Mouse (Mus musculus) MEL (cell line): Measurements from ENCODE around the gene Nenf. TPM values are rescaled to one million over a fixed set of nuclear protein-coding genes. Genes with fewer than 3 reads are reported as not detected.
A peak's percentile ranks its signal among the peaks of the same experiment; 100 is the strongest.

Experiments used
- DNase-seq: peaks from one replicate; pipeline ENCODE4 v3.0.0; 2011; ENCODE audit warnings: low read depth, low spot score
- H3K27ac ChIP-seq: 2 replicates; pipeline ENCODE4 v1.5.1; 2012; ENCODE audit warnings: low read depth, mild to moderate bottlenecking, control low read depth, low read length, moderate library complexity; ENCODE audit not compliant: control insufficient read depth
- H3K27me3 ChIP-seq, 2 experiments: fragments of 150-350 bp in 1 of 2; sonication (generic) in 1 of 2; 2 replicates each; pipeline ENCODE4 v1.6.1; 2012; ENCODE audit warnings: low read length in 2 of 2, mild to moderate bottlenecking in 2 of 2, improper control_type of control experiment in 1 of 2, moderate library complexity in 1 of 2; ENCODE audit not compliant: insufficient read depth in 2 of 2, control insufficient read depth in 1 of 2
- H3K36me3 ChIP-seq, 2 experiments: 2 replicates each; pipeline ENCODE4 v1.6.1; 2012 to 2014; ENCODE audit warnings: low read length in 2 of 2, improper control_type of control experiment in 1 of 2, inconsistent platforms in 1 of 2, mild to moderate bottlenecking in 1 of 2; ENCODE audit not compliant: insufficient read depth in 2 of 2, control insufficient read depth in 1 of 2
- H3K4me1 ChIP-seq, 2 experiments: fragments of 150-350 bp in 1 of 2; sonication (generic) in 1 of 2; 2 replicates each; pipeline ENCODE4 v1.6.1; 2012; ENCODE audit warnings: low read length in 2 of 2, improper control_type of control experiment in 1 of 2, mild to moderate bottlenecking in 1 of 2; ENCODE audit not compliant: insufficient read depth in 2 of 2, control insufficient read depth in 1 of 2
- H3K4me3 ChIP-seq, 2 experiments: fragments of 150-350 bp in 1 of 2; sonication (generic) in 1 of 2; 2 replicates each; pipeline ENCODE4 v1.5.1; 2012; ENCODE audit warnings: low read depth in 2 of 2, low read length in 2 of 2, mild to moderate bottlenecking in 2 of 2, moderate library complexity in 2 of 2, control low read depth in 1 of 2, improper control_type of control experiment in 1 of 2; ENCODE audit not compliant: control insufficient read depth in 1 of 2, insufficient read depth in 1 of 2
- H3K79me2 ChIP-seq: 2 replicates; pipeline ENCODE4 v1.6.1; 2012; ENCODE audit warnings: mild to moderate bottlenecking, low read length, moderate library complexity; ENCODE audit not compliant: control insufficient read depth, poor library complexity, insufficient read depth
- H3K9ac ChIP-seq: 2 replicates; pipeline ENCODE4 v1.6.1; 2012; ENCODE audit warnings: low read depth, mild to moderate bottlenecking, control low read depth, low read length, moderate library complexity; ENCODE audit not compliant: control insufficient read depth, poor library complexity, severe bottlenecking
- H3K9me3 ChIP-seq: fragments of 150-350 bp; sonication (generic); replicated peaks from 2 replicates; pipeline ENCODE4 v1.6.1; 2012; ENCODE audit warnings: mild to moderate bottlenecking, low read length, improper control_type of control experiment, moderate library complexity; ENCODE audit not compliant: insufficient read depth
- BHLHE40 ChIP-seq: IDR thresholded peaks from 2 replicates; pipeline ENCODE4 v1.6.1; 2012; ENCODE audit warnings: low read depth, mild to moderate bottlenecking, inconsistent platforms, low read length, improper control_type of control experiment, borderline replicate concordance
- CHD1 ChIP-seq: IDR thresholded peaks from 2 replicates; pipeline ENCODE4 v1.6.1; 2012; ENCODE audit warnings: low read depth, mild to moderate bottlenecking, inconsistent platforms, low read length, improper control_type of control experiment
- CHD2 ChIP-seq: IDR thresholded peaks from 2 replicates; pipeline ENCODE4 v1.6.1; 2011; ENCODE audit warnings: low read length, improper control_type of control experiment
- E2F4 ChIP-seq: IDR thresholded peaks from 2 replicates; pipeline ENCODE4 v1.6.1; 2011; ENCODE audit warnings: low read depth, low read length, improper control_type of control experiment, borderline replicate concordance
- EP300 ChIP-seq, 2 experiments: IDR thresholded peaks; 2 replicates each; pipeline ENCODE4 v1.6.1; 2011; ENCODE audit warnings: improper control_type of control experiment in 2 of 2, low read length in 2 of 2, low read depth in 1 of 2, mild to moderate bottlenecking in 1 of 2
- GABPA ChIP-seq: IDR thresholded peaks from 2 replicates; pipeline ENCODE4 v1.6.1; 2012; ENCODE audit warnings: low read depth, mild to moderate bottlenecking, inconsistent platforms, low read length, improper control_type of control experiment, moderate library complexity
- GATA1 ChIP-seq: IDR thresholded peaks from 2 replicates; pipeline ENCODE4 v1.6.1; 2011; ENCODE audit warnings: low read depth, low read length, improper control_type of control experiment
- JUND ChIP-seq: IDR thresholded peaks from 2 replicates; pipeline ENCODE4 v1.6.1; 2011; ENCODE audit warnings: low read depth, mild to moderate bottlenecking, improper control_type of control experiment, low read length
- KAT2A ChIP-seq: conservative IDR thresholded peaks from 2 replicates; pipeline ENCODE4 v1.6.1; 2012; ENCODE audit warnings: low read depth, low read length, improper control_type of control experiment, inconsistent platforms
- MAX ChIP-seq: IDR thresholded peaks from 2 replicates; pipeline ENCODE4 v1.6.1; 2011; ENCODE audit warnings: low read length, improper control_type of control experiment
- MAZ ChIP-seq: IDR thresholded peaks from 2 replicates; pipeline ENCODE4 v1.6.1; 2012; ENCODE audit warnings: low read depth, mild to moderate bottlenecking, inconsistent platforms, low read length, improper control_type of control experiment
- MEF2A ChIP-seq: IDR thresholded peaks from 2 replicates; pipeline ENCODE4 v1.6.1; 2014; ENCODE audit warnings: low read depth, mild to moderate bottlenecking, inconsistent platforms, low read length, improper control_type of control experiment; ENCODE audit not compliant: poor library complexity, insufficient replicate concordance, severe bottlenecking; ENCODE audit errors: extremely low read depth
- MXI1 ChIP-seq: IDR thresholded peaks from 2 replicates; pipeline ENCODE4 v1.6.1; 2011; ENCODE audit warnings: mild to moderate bottlenecking, low read depth, low read length, improper control_type of control experiment
- MYC ChIP-seq: IDR thresholded peaks from 2 replicates; pipeline ENCODE4 v1.6.1; 2011; ENCODE audit warnings: low read depth, mild to moderate bottlenecking, low read length, improper control_type of control experiment, moderate library complexity
- POLR2A ChIP-seq, 2 experiments: IDR thresholded peaks; 2 replicates each; pipeline ENCODE4 v1.6.1; 2011 to 2012; ENCODE audit warnings: low read length in 2 of 2, mild to moderate bottlenecking in 2 of 2, control low read depth in 1 of 2, improper control_type of control experiment in 1 of 2, low read depth in 1 of 2, moderate library complexity in 1 of 2; ENCODE audit not compliant: control insufficient read depth in 1 of 2, insufficient read depth in 1 of 2, poor library complexity in 1 of 2
- RAD21 ChIP-seq: IDR thresholded peaks from 2 replicates; pipeline ENCODE4 v1.6.1; 2011; ENCODE audit warnings: mild to moderate bottlenecking, low read depth, low read length, improper control_type of control experiment
- SIN3A ChIP-seq: IDR thresholded peaks from 2 replicates; pipeline ENCODE4 v1.6.1; 2012; ENCODE audit warnings: low read length, improper control_type of control experiment, inconsistent platforms
- SMC3 ChIP-seq: IDR thresholded peaks from 2 replicates; pipeline ENCODE4 v1.6.1; 2011; ENCODE audit warnings: low read depth, low read length, improper control_type of control experiment
- TAL1 ChIP-seq: IDR thresholded peaks from 2 replicates; pipeline ENCODE4 v1.6.1; 2012; ENCODE audit warnings: mild to moderate bottlenecking, inconsistent platforms, low read length, moderate library complexity, mixed read lengths
- UBTF ChIP-seq: IDR thresholded peaks from 2 replicates; pipeline ENCODE4 v1.6.1; 2012; ENCODE audit warnings: low read depth, mild to moderate bottlenecking, inconsistent platforms, low read length, improper control_type of control experiment, moderate library complexity, borderline replicate concordance; ENCODE audit not compliant: insufficient read depth
- USF1 ChIP-seq: IDR thresholded peaks from 2 replicates; pipeline ENCODE4 v1.6.1; 2014; ENCODE audit warnings: low read depth, mild to moderate bottlenecking, inconsistent platforms, low read length, improper control_type of control experiment, moderate library complexity
- USF2 ChIP-seq, 2 experiments: IDR thresholded peaks; 2 replicates each; pipeline ENCODE4 v1.6.1; 2011 to 2012; ENCODE audit warnings: improper control_type of control experiment in 2 of 2, low read length in 2 of 2, borderline replicate concordance in 1 of 2, inconsistent platforms in 1 of 2, low read depth in 1 of 2, mild to moderate bottlenecking in 1 of 2; ENCODE audit not compliant: insufficient read depth in 1 of 2
- ZC3H11A ChIP-seq: IDR thresholded peaks from 2 replicates; pipeline ENCODE4 v1.6.1; 2012; ENCODE audit warnings: low read depth, mild to moderate bottlenecking, inconsistent platforms, low read length, improper control_type of control experiment
- ZNF384 ChIP-seq: IDR thresholded peaks from 2 replicates; pipeline ENCODE4 v1.6.1; 2012; ENCODE audit warnings: low read depth, mild to moderate bottlenecking, inconsistent platforms, low read length, improper control_type of control experiment
- polyA plus RNA-seq, 2 experiments: library from polyadenylated mRNA; stranded (reverse) in 1 of 2; unstranded in 1 of 2; fragments of >175 nt in 1 of 2; fragments of >200 nt in 1 of 2; gene quantifications; 2 replicates each; pipeline versions ENCODE4 v1.2.1 to v1.2.4; 2012; ENCODE audit warnings: low replicate concordance in 2 of 2, low read depth in 1 of 2; ENCODE audit not compliant: insufficient read length in 2 of 2, insufficient read depth in 1 of 2, missing spikeins in 1 of 2
- total RNA-seq: library from RNA; depleted of rRNA; stranded (reverse); fragments of 300-350 nt; gene quantifications from 2 replicates; pipeline ENCODE4 v1.2.3, GENCODE M21; 2012

The Nenf gene
- total and polyA plus RNA-seq, 3 experiments, result 49.4 to 53.2 TPM; not detected in 1

DNA sequence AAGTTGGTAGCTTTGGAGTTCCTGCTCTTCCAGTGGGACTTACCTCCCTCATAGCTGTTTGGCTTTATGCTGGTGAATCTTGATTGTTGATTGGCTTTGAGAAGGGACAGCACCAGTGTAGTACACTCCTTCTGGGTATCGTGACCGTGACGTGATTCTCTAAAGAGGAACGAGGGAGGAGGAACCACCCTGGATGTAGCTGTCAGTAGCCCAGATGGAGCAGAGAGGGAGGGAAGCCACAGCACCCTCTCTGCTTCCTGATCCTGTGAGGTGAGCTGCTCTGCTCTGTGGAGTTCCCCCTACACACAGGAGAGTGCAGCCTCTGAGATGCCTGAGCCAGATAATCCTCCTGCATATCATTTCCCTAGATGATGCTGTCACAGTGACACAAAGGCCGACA, 16.5 kb upstream of the Nenf start:
- H3K36me3 ChIP-seq, result peaks cover 0 to 11% of the 10 kb centered on the region in 2 experiments; a peak in 2 of 4 replicates
- no peaks in the 10 kb centered on the region for H3K27me3 ChIP-seq
- TF ChIP-seq MYC, result no peak
- no peak for TF ChIP-seq BHLHE40
- TF ChIP-seq ZNF384, result no peak
- no peak for TF ChIP-seq ZC3H11A
- no peak for TF ChIP-seq E2F4
- no peak for TF ChIP-seq KAT2A
- no peak for TF ChIP-seq GABPA
- TF ChIP-seq JUND, result no peak
- no peak for TF ChIP-seq SMC3
- no peak for TF ChIP-seq GATA1
- TF ChIP-seq RAD21, result no peak
- TF ChIP-seq POLR2A (IDR thresholded peaks at IDR 0.05; ENCODE audit: control insufficient read depth in 1 of 2, insufficient read depth in 1 of 2, low read depth in 1 of 2, low read length in 2 of 2, poor library complexity in 1 of 2), result no peak
- no peak for TF ChIP-seq MAZ
- no peak overlapping the region for H3K27ac ChIP-seq
- peak; percentile 30 for DNase-seq
- no peak overlapping the region for H3K9ac ChIP-seq
- no peak overlapping the region for H3K4me3 ChIP-seq
- H3K9me3 ChIP-seq, result no peaks in the 10 kb centered on the region
- H3K4me1 ChIP-seq, result no peaks in the 10 kb centered on the region
- H3K79me2 ChIP-seq, result no peaks in the 10 kb centered on the region

DNA sequence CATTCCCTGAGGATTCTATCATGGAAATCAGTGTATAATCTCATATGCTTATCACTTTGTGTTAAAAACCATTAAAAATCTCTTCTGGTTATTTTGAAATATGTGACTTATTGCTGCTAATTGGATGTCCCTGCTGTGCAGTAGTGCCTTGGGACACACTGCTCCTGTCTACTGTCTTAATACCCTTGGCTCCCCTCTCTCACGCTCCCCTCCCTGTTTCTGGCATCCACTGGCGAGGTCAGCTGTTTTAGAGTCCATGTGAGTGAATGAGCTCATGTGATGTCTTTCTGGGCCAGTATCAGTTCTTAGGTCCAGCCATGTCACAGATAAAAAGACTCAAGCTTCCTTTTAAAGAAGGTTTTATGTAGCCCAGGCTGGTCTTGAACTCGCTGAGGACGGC, 12.4 kb upstream of the Nenf start:
- Histone ChIP-seq H3K9me3 (no peaks in the 10 kb centered on the region), H3K4me1 (peaks cover 8 to 23% of the 10 kb centered on the region in 2 experiments), H3K79me2 (peaks cover 18% of the 10 kb centered on the region)
- TF ChIP-seq MEF2A, result no peak
- TF ChIP-seq, all 39 proteins: peak for 0
- Histone ChIP-seq H3K27ac (no peak overlapping the region), H3K27me3 (no peaks in the 10 kb centered on the region), H3K36me3 (peaks cover 9 to 16% of the 10 kb centered on the region in 2 experiments), H3K9ac (no peak overlapping the region), H3K4me3 (no peak overlapping the region)
- DNase-seq, result no peak

DNA sequence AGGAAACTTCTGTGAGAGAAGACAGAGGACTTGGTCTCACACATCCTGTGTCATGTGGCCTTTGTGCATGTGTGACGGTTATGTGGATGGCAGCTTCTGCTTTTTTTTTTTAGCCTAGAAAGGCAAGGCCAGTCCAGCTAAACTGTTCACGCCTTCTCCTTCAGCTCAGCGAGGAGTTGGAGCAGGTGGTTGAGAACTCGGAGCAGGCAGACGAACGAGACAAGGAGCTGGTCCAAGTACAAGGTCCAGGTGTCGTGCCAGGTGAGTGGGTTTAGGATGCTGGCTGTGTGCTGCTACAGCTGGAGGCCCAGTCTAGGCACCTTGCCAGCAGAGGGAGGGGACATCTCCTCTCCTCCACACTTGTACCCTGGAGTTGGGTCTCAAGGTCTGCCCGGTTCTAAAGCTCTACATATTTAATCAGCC, 10.0 kb upstream of the Nenf start:
- H3K27ac ChIP-seq, result peak overlapping the region; percentile 52
- peaks cover 13 to 31% of the 10 kb centered on the region in 2 experiments for H3K4me1 ChIP-seq
- H3K9ac ChIP-seq, result peak overlapping the region; percentile 37
- H3K4me3 ChIP-seq, result no peak overlapping the region
- DNase-seq, result peak; percentile 69
- TF ChIP-seq JUND (no peak), USF2 (IDR thresholded peaks at IDR 0.05; ENCODE audit: borderline replicate concordance in 1 of 2, insufficient read depth in 1 of 2, low read depth in 1 of 2, low read length in 2 of 2) (0 out of 4 replicates have a peak, but pooled peaks of 1 of the 2 experiments have one; percentile 26), USF1 (peak; percentile 84), ZC3H11A (no peak), CHD1 (no peak), MAX (peak; percentile 82), TAL1 (no peak), RAD21 (no peak), UBTF (no peak), E2F4 (no peak), MXI1 (peak; percentile 66), MYC (peak; percentile 84; the same call in 1 of the 2 replicates), ZNF384 (peak; percentile 91), CHD2 (no peak), EP300 (IDR thresholded peaks at IDR 0.05; ENCODE audit: low read depth in 1 of 2, low read length in 2 of 2) (peak in 1 of 2 experiments; percentile 40; a peak in 1 of 4 replicates), POLR2A (IDR thresholded peaks at IDR 0.05; ENCODE audit: control insufficient read depth in 1 of 2, insufficient read depth in 1 of 2, low read depth in 1 of 2, low read length in 2 of 2, poor library complexity in 1 of 2) (peak in 1 of 2 experiments; percentile 29; a peak in 1 of 4 replicates), SIN3A (0 out of 2 replicates have a peak, but pooled peaks have one; percentile 23)
- H3K36me3 ChIP-seq, result peaks cover 7 to 23% of the 10 kb centered on the region in 2 experiments
- H3K79me2 ChIP-seq, result peaks cover 18% of the 10 kb centered on the region
- H3K9me3 ChIP-seq, result no peaks in the 10 kb centered on the region
- H3K27me3 ChIP-seq, result no peaks in the 10 kb centered on the region
